Comparison of ENCODE assay signal across 27 mouse cellular contexts in the genomic region with DNA sequence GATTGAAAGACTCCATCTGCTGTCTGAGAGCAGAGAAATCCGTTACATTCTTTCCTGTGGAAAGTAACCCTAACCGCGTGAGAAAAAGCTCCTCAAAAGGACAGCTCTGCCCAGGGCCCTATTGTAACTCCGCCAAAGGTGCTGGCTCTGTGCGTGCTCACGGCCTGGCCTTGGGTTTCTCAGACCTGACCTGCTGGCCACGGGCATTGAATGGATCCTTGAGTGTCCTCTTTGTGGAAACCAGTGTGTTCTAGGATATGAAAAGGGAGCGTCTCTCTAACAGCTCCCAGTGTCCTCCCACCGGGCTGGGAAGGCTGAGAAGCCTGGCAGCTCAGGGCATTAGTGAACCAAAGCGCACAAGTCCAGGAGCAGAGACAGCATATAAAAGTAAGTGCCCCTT. TPM values are rescaled to one million over a fixed set of nuclear protein-coding genes. Genes with fewer than 3 reads are reported as not detected.
DNase-seq lines count a peak whose midpoint lies in the region; ATAC-seq and TF ChIP-seq lines count a peak whose summit lies in the region.
"Had no signal": no experiment of that assay in that cellular context is flagged by ENCODE, and none has a peak within 500 bp of the region (broad histone marks: within the 10 kb centered on the region; RNA-seq: fewer than 3 reads in every experiment).

No protein-coding gene starts in this region.

- peak; percentile 26 to 30 for DNase-seq in cerebellum, postnatal 10 days
- no peak for DNase-seq in cerebellum, postnatal 36 days
- DNase-seq in limb, embryonic 14.5 days (ENCODE audit: low spot score), result no peak
- DNase-seq in limb, embryonic 10.5 days (ENCODE audit: low spot score), result no peak
- DNase-seq in testis, postnatal 14 days (ENCODE audit: low spot score), result peak; percentile 73
- no peak for DNase-seq in heart, adult 18-20 months
- DNase-seq: adrenal gland, adult 8-10 months; adrenal gland, postnatal 14 days; adrenal gland, postnatal 36 days; B cell, adult 2 months; cerebellum, adult 11 months; cerebellum, adult 18-20 months; cerebellum, adult 8-10 months; cerebellum, adult 9-11 months; embryo, embryonic 11 days; forebrain, postnatal 0 days had no signal

- no peak overlapping the region for H3K27ac ChIP-seq in limb, embryonic 14.5 days (replicated peaks; ENCODE audit: low read depth, low read length)
- no peak overlapping the region for H3K27ac ChIP-seq in limb, embryonic 10.5 days
- H3K27ac ChIP-seq in brown adipose tissue, adult 24 weeks (replicated peaks; ENCODE audit: low read depth, low read length), result 0 out of 2 replicates have a peak overlapping the region, but pooled peaks have one; percentile 3
- H3K27ac ChIP-seq: embryonic facial prominence, embryonic 12.5 days; forebrain, embryonic 10.5 days; forebrain, embryonic 12.5 days had no signal

- no peaks in the 10 kb centered on the region; the same call in 1 of the 2 replicates for H3K4me1 ChIP-seq in limb, embryonic 14.5 days (ENCODE audit: control insufficient read depth, insufficient read depth, low read length)
- H3K4me1 ChIP-seq in limb, embryonic 10.5 days, result peaks cover 4% of the 10 kb centered on the region
- H3K4me1 ChIP-seq in brown adipose tissue, adult 24 weeks (ENCODE audit: control insufficient read depth, insufficient read depth, insufficient read length, low read length), result peaks cover 17% of the 10 kb centered on the region

- H3K9ac ChIP-seq in limb, embryonic 14.5 days (ENCODE audit: low read depth, low read length, severe bottlenecking), result no peak overlapping the region
- H3K9ac ChIP-seq: embryonic facial prominence, embryonic 12.5 days; embryonic facial prominence, embryonic 15.5 days; forebrain, embryonic 12.5 days; forebrain, postnatal 0 days had no signal

- no peaks in the 10 kb centered on the region for H3K9me3 ChIP-seq in limb, embryonic 14.5 days (ENCODE audit: control insufficient read depth, low read length)
- H3K9me3 ChIP-seq in limb, embryonic 10.5 days (replicated peaks), result no peaks in the 10 kb centered on the region
- H3K9me3 ChIP-seq: embryonic facial prominence, embryonic 12.5 days; embryonic facial prominence, embryonic 15.5 days; forebrain, embryonic 10.5 days; forebrain, embryonic 12.5 days; G1E had no signal

- H3K27me3 ChIP-seq in limb, embryonic 14.5 days (ENCODE audit: control insufficient read depth, insufficient read depth, low read length), result no peaks in the 10 kb centered on the region
- H3K27me3 ChIP-seq in limb, embryonic 10.5 days (ENCODE audit: low read depth, poor library complexity, severe bottlenecking), result no peaks in the 10 kb centered on the region
- H3K27me3 ChIP-seq: embryonic facial prominence, embryonic 12.5 days; embryonic facial prominence, embryonic 15.5 days; forebrain, embryonic 12.5 days; Patski had no signal

- WGBS in limb, embryonic 14.5 days, result 85% methylated on average over 10 of the region's 10 CpGs
- WGBS in limb, embryonic 10.5 days, result 86% methylated on average over 10 of the region's 10 CpGs

- ATAC-seq in limb, embryonic 14.5 days (ENCODE audit: low FRiP score, low read depth), result peak; percentile 53; the same call in 1 of the 2 replicates
- ATAC-seq: activated CD4-positive, CD25-positive, alpha-beta regulatory T cell, adult 4 months; CD4-positive, CD25-positive, alpha-beta regulatory T cell, adult 4 months; forebrain, embryonic 14.5 days; forebrain, postnatal 0 days; Patski had no signal

- H3K36me3 ChIP-seq in limb, embryonic 14.5 days (ENCODE audit: control insufficient read depth, insufficient read depth, low read length), result no peaks in the 10 kb centered on the region
- H3K36me3 ChIP-seq in limb, embryonic 10.5 days, result no peaks in the 10 kb centered on the region
- H3K36me3 ChIP-seq: embryonic facial prominence, embryonic 12.5 days; embryonic facial prominence, embryonic 15.5 days; forebrain, embryonic 10.5 days; forebrain, embryonic 12.5 days had no signal

- TF ChIP-seq POLR2A in limb, embryonic 14.5 days (IDR thresholded peaks at IDR 0.05; ENCODE audit: borderline replicate concordance, extremely low read depth, insufficient read depth, insufficient read length), result no peak

- no peak overlapping the region for H3K4me3 ChIP-seq in limb, embryonic 14.5 days (replicated peaks; ENCODE audit: low read length)
- H3K4me3 ChIP-seq in limb, embryonic 10.5 days, result no peak overlapping the region
- H3K4me3 ChIP-seq in brown adipose tissue, adult 24 weeks (ENCODE audit: insufficient read depth, low read depth, low read length), result no peak overlapping the region
- H3K4me3 ChIP-seq: embryonic facial prominence, embryonic 12.5 days; embryonic facial prominence, embryonic 15.5 days; erythroblast, embryonic 14.5 days; forebrain, embryonic 10.5 days; forebrain, embryonic 12.5 days had no signal

- no peak overlapping the region for H3K4me2 ChIP-seq in limb, embryonic 14.5 days (replicated peaks; ENCODE audit: low read depth, low read length, severe bottlenecking)
- H3K4me2 ChIP-seq: embryonic facial prominence, embryonic 12.5 days; embryonic facial prominence, embryonic 15.5 days; forebrain, embryonic 12.5 days had no signal

RNA-seq across cellular contexts. Expression of a gene that starts 38.2 kb away (rescaled TPM):
- 25.9 and 31.2 TPM in 2 replicates for polyA plus RNA-seq in limb, embryonic 14.5 days (2012; rRNA removed)
- 10.9 and 13.8 TPM in 2 replicates for polyA plus RNA-seq in limb, embryonic 14.5 days (2014; fragmentation: Nextera tagmentation; extraction: Ambion mirVana)
- polyA plus RNA-seq in limb, embryonic 10.5 days (2016; fragmentation: Nextera tagmentation; extraction: Ambion mirVana), result 9.1 and 10.1 TPM in 2 replicates
- 3.2 and 4.0 TPM in 2 replicates for polyA plus RNA-seq in brown adipose tissue, adult 24 weeks (2012; ENCODE audit: insufficient read depth, insufficient read length, missing spikeins)
- total RNA-seq in heart, adult 18-20 months (2021), result 10 to 100 TPM; 10.2 to 12.4 TPM

Comparison
In these comparisons a context has a peak if more than half of its experiments do, and no peak if none do; other contexts are left out.
1. DNase-seq: peak in cerebellum, postnatal 10 days (2 of 2) and testis, postnatal 14 days (single experiment); none in cerebellum, postnatal 36 days (0 of 2), limb, embryonic 14.5 days (single experiment), limb, embryonic 10.5 days (single experiment) and heart, adult 18-20 months (0 of 2).